Mouse (Mus musculus): ENCODE measurements at regions not wholly inside any gene's neighbourhood (a gene's known extent, or its start where the extent isn't known, plus 50 kb on each side); places are given as distances from the start of the nearest gene placed in this dataset.
A peak's percentile ranks its signal among the peaks of the same experiment; 100 is the strongest.

- H3K4me1 ChIP-seq (replicated peaks), result peaks cover 19% of the 10 kb centered on the region
- no peaks in the 10 kb centered on the region for H3K36me3 ChIP-seq
- H3K9me3 ChIP-seq, result no peaks in the 10 kb centered on the region
- H3K27ac ChIP-seq, result no peak overlapping the region
- no peak for DNase-seq (ENCODE audit: low spot score)
- WGBS, result 86% methylated on average over 2 of the region's 2 CpGs
- H3K27me3 ChIP-seq (ENCODE audit: insufficient read depth, poor library complexity, severe bottlenecking), result peaks cover 85% of the 10 kb centered on the region
- H3K4me3 ChIP-seq, result no peak overlapping the region
Measured at GRCm38 (mm10) chrX:166933766-166934165, 275.3 kb downstream of the Tmsb4x start.

- Histone ChIP-seq H3K27me3 (ENCODE audit: insufficient read depth, poor library complexity, severe bottlenecking) (peaks cover 72% of the 10 kb centered on the region), H3K9me3 (no peaks in the 10 kb centered on the region), H3K4me3 (no peak overlapping the region), H3K36me3 (no peaks in the 10 kb centered on the region), H3K27ac (no peak overlapping the region), H3K4me1 (replicated peaks) (peaks cover 19% of the 10 kb centered on the region)
- DNase-seq (ENCODE audit: low spot score), result no peak
Measured at GRCm38 (mm10) chrX:166932472-166932871, 276.6 kb downstream of the Tmsb4x start.

GRCm38 (mm10) chrX:166931048-166931447 lies 278.1 kb downstream of the Tmsb4x start:
- H3K9me3 ChIP-seq, result no peaks in the 10 kb centered on the region

GRCm38 (mm10) chrX:166929716-166930420 lies 279.2 kb downstream of the Tmsb4x start:
- no peaks in the 10 kb centered on the region for H3K9me3 ChIP-seq
- 34% methylated on average over 6 of the region's 6 CpGs for WGBS
- peaks cover 69% of the 10 kb centered on the region for H3K27me3 ChIP-seq (ENCODE audit: insufficient read depth, poor library complexity, severe bottlenecking)
- no peaks in the 10 kb centered on the region for H3K36me3 ChIP-seq
- H3K4me1 ChIP-seq (replicated peaks), result peaks cover 19% of the 10 kb centered on the region
- peak; percentile 42 for DNase-seq (ENCODE audit: low spot score)
- no peak overlapping the region for H3K4me3 ChIP-seq
- H3K27ac ChIP-seq, result peak overlapping the region; percentile 69

More at GRCm38 (mm10) chrX:166931048-166931447, 278.1 kb downstream of the Tmsb4x start:
- H3K4me3 ChIP-seq, result no peak overlapping the region
- DNase-seq (ENCODE audit: low spot score), result no peak
- H3K27ac ChIP-seq, result peak overlapping the region; percentile 67
- H3K27me3 ChIP-seq (ENCODE audit: insufficient read depth, poor library complexity, severe bottlenecking), result peaks cover 67% of the 10 kb centered on the region
- no peaks in the 10 kb centered on the region for H3K36me3 ChIP-seq
- H3K4me1 ChIP-seq (replicated peaks), result peaks cover 19% of the 10 kb centered on the region
- 52% methylated on average over 4 of the region's 4 CpGs for WGBS

- Histone ChIP-seq H3K36me3 (no peaks in the 10 kb centered on the region), H3K27me3 (ENCODE audit: insufficient read depth, poor library complexity, severe bottlenecking) (peaks cover 60% of the 10 kb centered on the region), H3K4me1 (replicated peaks) (no peaks in the 10 kb centered on the region), H3K9me3 (no peaks in the 10 kb centered on the region), H3K27ac (no peak overlapping the region), H3K4me3 (no peak overlapping the region)
- DNase-seq (ENCODE audit: low spot score), result no peak
- WGBS, result 68% methylated on average over 2 of the region's 2 CpGs
Measured at GRCm38 (mm10) chrX:166915356-166915953, 293.7 kb downstream of the Tmsb4x start.

- H3K27ac ChIP-seq, result no peak overlapping the region
- DNase-seq (ENCODE audit: low spot score), result no peak
- H3K9me3 ChIP-seq, result no peaks in the 10 kb centered on the region
- peaks cover 40% of the 10 kb centered on the region for H3K27me3 ChIP-seq (ENCODE audit: insufficient read depth, poor library complexity, severe bottlenecking)
- no peak overlapping the region for H3K4me3 ChIP-seq
- 71% methylated on average over 6 of the region's 6 CpGs for WGBS
- H3K36me3 ChIP-seq, result no peaks in the 10 kb centered on the region
- H3K4me1 ChIP-seq (replicated peaks), result no peaks in the 10 kb centered on the region
Measured at GRCm38 (mm10) chrX:166906602-166907001, 302.5 kb downstream of the Tmsb4x start.

GRCm38 (mm10) chrX:166900761-166901160 lies 308.4 kb downstream of the Tmsb4x start:
- WGBS, result 80% methylated on average over 6 of the region's 6 CpGs
- H3K27ac ChIP-seq, result no peak overlapping the region
- H3K27me3 ChIP-seq (ENCODE audit: insufficient read depth, poor library complexity, severe bottlenecking), result peaks cover 74% of the 10 kb centered on the region
- H3K4me1 ChIP-seq (replicated peaks), result no peaks in the 10 kb centered on the region
- no peaks in the 10 kb centered on the region for H3K9me3 ChIP-seq
- H3K36me3 ChIP-seq, result no peaks in the 10 kb centered on the region
- no peak overlapping the region for H3K4me3 ChIP-seq
- DNase-seq (ENCODE audit: low spot score), result no peak

GRCm38 (mm10) chrX:166895199-166895598 lies 309.7 kb upstream of the Egfl6 start:
- H3K27me3 ChIP-seq (ENCODE audit: insufficient read depth, poor library complexity, severe bottlenecking), result peaks cover 80% of the 10 kb centered on the region
- H3K4me1 ChIP-seq (replicated peaks), result no peaks in the 10 kb centered on the region
- no peak overlapping the region for H3K4me3 ChIP-seq
- WGBS, result 70% methylated on average over 2 of the region's 2 CpGs
- no peak for DNase-seq (ENCODE audit: low spot score)
- no peaks in the 10 kb centered on the region for H3K36me3 ChIP-seq
- H3K27ac ChIP-seq, result no peak overlapping the region
- no peaks in the 10 kb centered on the region for H3K9me3 ChIP-seq

GRCm38 (mm10) chrX:166886417-166886816 lies 300.9 kb upstream of the Egfl6 start:
- Histone ChIP-seq H3K27me3 (ENCODE audit: insufficient read depth, poor library complexity, severe bottlenecking) (peaks cover 55% of the 10 kb centered on the region), H3K4me1 (replicated peaks) (no peaks in the 10 kb centered on the region), H3K27ac (no peak overlapping the region), H3K4me3 (no peak overlapping the region), H3K36me3 (no peaks in the 10 kb centered on the region), H3K9me3 (no peaks in the 10 kb centered on the region)
- DNase-seq (ENCODE audit: low spot score), result no peak

GRCm38 (mm10) chrX:166869515-166869914 lies 284.0 kb upstream of the Egfl6 start:
- Histone ChIP-seq H3K4me1 (replicated peaks) (no peaks in the 10 kb centered on the region), H3K27ac (no peak overlapping the region), H3K27me3 (ENCODE audit: insufficient read depth, poor library complexity, severe bottlenecking) (peaks cover 14% of the 10 kb centered on the region; the same call in 1 of the 2 replicates), H3K9me3 (no peaks in the 10 kb centered on the region), H3K36me3 (no peaks in the 10 kb centered on the region), H3K4me3 (no peak overlapping the region)
- DNase-seq (ENCODE audit: low spot score), result no peak
- WGBS, result 86% methylated on average over 5 of the region's 5 CpGs

- WGBS, result 84% methylated on average over 2 of the region's 2 CpGs
Measured at GRCm38 (mm10) chrX:166867692-166868091, 282.2 kb upstream of the Egfl6 start.

More at GRCm38 (mm10) chrX:166867692-166868091, 282.2 kb upstream of the Egfl6 start:
- H3K4me3 ChIP-seq, result no peak overlapping the region
- peaks cover 20% of the 10 kb centered on the region; the same call in 1 of the 2 replicates for H3K27me3 ChIP-seq (ENCODE audit: insufficient read depth, poor library complexity, severe bottlenecking)
- H3K27ac ChIP-seq, result no peak overlapping the region
- no peaks in the 10 kb centered on the region for H3K9me3 ChIP-seq
- no peak for DNase-seq (ENCODE audit: low spot score)
- no peaks in the 10 kb centered on the region for H3K4me1 ChIP-seq (replicated peaks)
- no peaks in the 10 kb centered on the region for H3K36me3 ChIP-seq
